Mouse (Mus musculus) midbrain, postnatal 0 days (tissue): ENCODE results near the gene Ppp1r1c. TPM values are rescaled to one million over a fixed set of nuclear protein-coding genes. Genes with fewer than 3 reads are reported as not detected.

Experiments used
- ATAC-seq: fragments of 200-750 bp; cut with Nextera tagmentation; 2 replicates; pipeline ENCODE4 v1.8.0; 2017; ENCODE audit warnings: moderate number of reproducible peaks, mild to moderate bottlenecking, moderate TSS enrichment, moderate library complexity; ENCODE audit not compliant: low FRiP score
- DNase-seq: peaks from one replicate; pipeline ENCODE4 v3.0.0-alpha.2; 2015; ENCODE audit warnings: low spot score
- H3K27ac ChIP-seq: fragments of 300-500 bp; sonication (generic); 2 replicates; pipeline ENCODE4 v1.5.1; 2014; ENCODE audit warnings: low read depth, mild to moderate bottlenecking, low read length, mixed read lengths
- H3K27me3 ChIP-seq: fragments of 300-500 bp; sonication (generic); 2 replicates; pipeline ENCODE4 v1.6.1; 2014; ENCODE audit warnings: low read length, control low read depth, mixed read lengths; ENCODE audit not compliant: insufficient read depth
- H3K36me3 ChIP-seq: fragments of 300-500 bp; sonication (generic); 2 replicates; pipeline ENCODE4 v1.6.1; 2014; ENCODE audit warnings: low read length, control low read depth, mixed read lengths; ENCODE audit not compliant: insufficient read depth
- H3K4me1 ChIP-seq: fragments of 300-500 bp; sonication (generic); 2 replicates; pipeline ENCODE4 v1.6.1; 2014; ENCODE audit warnings: mild to moderate bottlenecking, control low read depth, antibody characterized with exemption, low read length, mixed read lengths; ENCODE audit not compliant: insufficient read depth
- H3K4me2 ChIP-seq: fragments of 300-500 bp; sonication (generic); 2 replicates; pipeline ENCODE4 v1.6.1; 2014; ENCODE audit warnings: low read depth, mild to moderate bottlenecking, low read length, mixed read lengths; ENCODE audit not compliant: poor library complexity, severe bottlenecking
- H3K4me3 ChIP-seq: fragments of 300-500 bp; sonication (generic); 2 replicates; pipeline ENCODE4 v1.5.1; 2014; ENCODE audit warnings: low read depth, mild to moderate bottlenecking, low read length, moderate library complexity
- H3K9ac ChIP-seq: fragments of 300-500 bp; sonication (generic); replicated peaks from 2 replicates; pipeline ENCODE4 v1.6.1; 2014; ENCODE audit warnings: mild to moderate bottlenecking, low read length, moderate library complexity, mixed read lengths; ENCODE audit not compliant: poor library complexity, severe bottlenecking
- H3K9me3 ChIP-seq: fragments of 300-500 bp; sonication (generic); 2 replicates; pipeline ENCODE4 v1.6.1; 2016; ENCODE audit warnings: low read length, control low read depth
- CTCF ChIP-seq: IDR thresholded peaks from 2 replicates; pipeline ENCODE4 v1.5.1; 2016; ENCODE audit warnings: antibody characterized with exemption, mild to moderate bottlenecking
- WGBS: fragments of 180-500 bp; shearing (Covaris S2); extraction: QIAGEN DNeasy Blood & Tissue Kit; methylation state at CpG from one replicate; pipeline ENCODE4 v1.1.7; 2014; 5-methylcytosine and 5-hydroxymethylcytosine counted together
- polyA plus RNA-seq: library from polyadenylated mRNA; unstranded; fragments of >200 nt; fragmentation: Nextera tagmentation; extraction: Ambion mirVana; gene quantifications from 2 replicates; pipeline ENCODE4 v1.2.1, GENCODE M21; 2015
- total RNA-seq: library from RNA; depleted of rRNA; stranded (reverse); fragments of >200 nt; gene quantifications from 2 replicates; pipeline ENCODE4 v1.2.3, GENCODE M21; 2014

Gene Ppp1r1c
- total and polyA plus RNA-seq, 2 experiments from 2014 or later, result 3.9 to 7.4 TPM

GRCm38 (mm10) chr2:79793186-79793585 is 85.6 kb downstream of the Ppp1r1c start:
- Histone ChIP-seq H3K4me3 (no peak overlapping the region), H3K9ac (no peak overlapping the region), H3K36me3 (no peaks in the 10 kb centered on the region), H3K27ac (no peak overlapping the region), H3K27me3 (no peaks in the 10 kb centered on the region), H3K9me3 (no peaks in the 10 kb centered on the region), H3K4me1 (no peaks in the 10 kb centered on the region), H3K4me2 (no peak overlapping the region)
- DNase-seq (no peak), ATAC-seq (no peak)
- TF ChIP-seq CTCF, result no peak
- WGBS, result 92% methylated on average over 2 of the region's 2 CpGs

GRCm38 (mm10) chr2:79797444-79797843 is 89.9 kb downstream of the Ppp1r1c start:
- WGBS, result 77% methylated on average over 2 of the region's 2 CpGs
- no peaks in the 10 kb centered on the region for H3K4me1 ChIP-seq
- H3K4me3 ChIP-seq, result no peak overlapping the region
- H3K27me3 ChIP-seq, result no peaks in the 10 kb centered on the region
- no peak overlapping the region for H3K4me2 ChIP-seq
- H3K9me3 ChIP-seq, result no peaks in the 10 kb centered on the region
- H3K36me3 ChIP-seq, result no peaks in the 10 kb centered on the region
- no peak overlapping the region for H3K27ac ChIP-seq
- DNase-seq, result no peak
- no peak overlapping the region for H3K9ac ChIP-seq
- no peak for TF ChIP-seq CTCF
- ATAC-seq, result no peak

- no peak for ATAC-seq
- WGBS, result 49% methylated on average over 7 of the region's 7 CpGs
- TF ChIP-seq CTCF, result no peak
These were observed 91.0 kb downstream of the Ppp1r1c start for GRCm38 (mm10) chr2:79798627-79799026.

GRCm38 (mm10) chr2:79815708-79816484 is 108.3 kb downstream of the Ppp1r1c start:
- Histone ChIP-seq H3K36me3 (no peaks in the 10 kb centered on the region), H3K27me3 (no peaks in the 10 kb centered on the region), H3K4me2 (no peak overlapping the region), H3K4me3 (no peak overlapping the region), H3K9ac (no peak overlapping the region), H3K27ac (no peak overlapping the region), H3K9me3 (no peaks in the 10 kb centered on the region), H3K4me1 (no peaks in the 10 kb centered on the region)
- WGBS, result 59% methylated on average over 3 of the region's 3 CpGs
- DNase-seq (no peak), ATAC-seq (no peak)
- TF ChIP-seq CTCF, result no peak

More at GRCm38 (mm10) chr2:79798627-79799026, 91.0 kb downstream of the Ppp1r1c start:
- Histone ChIP-seq H3K4me3 (no peak overlapping the region), H3K27me3 (no peaks in the 10 kb centered on the region), H3K4me2 (no peak overlapping the region), H3K9ac (no peak overlapping the region), H3K27ac (no peak overlapping the region), H3K4me1 (no peaks in the 10 kb centered on the region), H3K9me3 (no peaks in the 10 kb centered on the region), H3K36me3 (no peaks in the 10 kb centered on the region)
- DNase-seq, result no peak

GRCm38 (mm10) chr2:79819543-79819942 is 112.0 kb downstream of the Ppp1r1c start:
- Histone ChIP-seq H3K4me1 (no peaks in the 10 kb centered on the region), H3K9ac (no peak overlapping the region), H3K27me3 (no peaks in the 10 kb centered on the region), H3K9me3 (no peaks in the 10 kb centered on the region), H3K27ac (no peak overlapping the region), H3K36me3 (no peaks in the 10 kb centered on the region), H3K4me2 (no peak overlapping the region), H3K4me3 (no peak overlapping the region)
- DNase-seq, result no peak
- WGBS, result 42% methylated on average over 3 of the region's 3 CpGs
- no peak for ATAC-seq
- no peak for TF ChIP-seq CTCF

- WGBS, result 93% methylated on average over 4 of the region's 4 CpGs
- H3K36me3 ChIP-seq, result no peaks in the 10 kb centered on the region
- H3K9ac ChIP-seq, result no peak overlapping the region
- TF ChIP-seq CTCF, result no peak
- no peak overlapping the region for H3K27ac ChIP-seq
- H3K9me3 ChIP-seq, result no peaks in the 10 kb centered on the region
- DNase-seq, result no peak
- ATAC-seq, result no peak
- H3K27me3 ChIP-seq, result no peaks in the 10 kb centered on the region
- no peak overlapping the region for H3K4me2 ChIP-seq
- H3K4me3 ChIP-seq, result no peak overlapping the region
- no peaks in the 10 kb centered on the region for H3K4me1 ChIP-seq
These were observed 118.3 kb downstream of the Ppp1r1c start for GRCm38 (mm10) chr2:79825853-79826252.
